Mouse (Mus musculus): ENCODE data around the gene Cct8l1. TPM values are rescaled to one million over a fixed set of nuclear protein-coding genes. Genes with fewer than 3 reads are reported as not detected.

The Cct8l1 gene
- total and polyA plus RNA-seq, 2 experiments from 2014 or later, result not detected

GRCm38 (mm10) chr5:25554210-25554609 is 38.3 kb downstream of the Cct8l1 start:
- TF ChIP-seq CTCF (IDR thresholded peaks at IDR 0.05), result no peak
- H3K36me3 ChIP-seq (ENCODE audit: insufficient read depth, low read length), result no peaks in the 10 kb centered on the region
- no peaks in the 10 kb centered on the region for H3K27me3 ChIP-seq (ENCODE audit: insufficient read depth, low read length)
- no peak overlapping the region for H3K4me3 ChIP-seq (ENCODE audit: low read depth, low read length)
- H3K9me3 ChIP-seq (ENCODE audit: low read length), result no peaks in the 10 kb centered on the region
- H3K9ac ChIP-seq (replicated peaks; ENCODE audit: low read length, poor library complexity, severe bottlenecking), result no peak overlapping the region
- WGBS, result 86% methylated on average over 1 of the region's 1 CpGs
- ATAC-seq (ENCODE audit: low FRiP score), result no peak
- no peaks in the 10 kb centered on the region for H3K4me1 ChIP-seq (ENCODE audit: insufficient read depth, low read length)
- no peak overlapping the region for H3K27ac ChIP-seq (ENCODE audit: low read depth, low read length)
- H3K4me2 ChIP-seq (ENCODE audit: low read depth, low read length, poor library complexity, severe bottlenecking), result no peak overlapping the region
- DNase-seq (ENCODE audit: low spot score), result no peak

DNA sequence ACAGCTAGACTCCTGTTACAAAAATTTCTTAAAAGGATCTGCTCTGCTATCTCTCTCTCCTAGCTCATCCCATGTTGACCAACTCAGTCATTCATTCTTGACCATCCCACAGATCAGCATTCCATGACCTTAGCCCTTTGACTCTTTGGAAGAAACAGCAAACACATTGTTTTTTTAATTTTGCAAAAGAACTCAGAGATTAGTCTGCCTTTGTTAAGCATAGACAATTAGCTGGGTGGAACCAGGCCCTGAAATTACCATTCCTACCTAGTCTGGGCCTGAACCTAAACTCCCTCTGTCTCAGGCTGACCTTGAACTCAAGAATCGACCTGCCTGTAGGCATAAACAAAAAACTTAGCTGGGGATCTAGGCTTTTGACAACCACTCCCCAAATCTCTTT is 38.8 kb downstream of the Cct8l1 start:
- no peak for TF ChIP-seq CTCF (IDR thresholded peaks at IDR 0.05)
- ATAC-seq (ENCODE audit: low FRiP score), result no peak
- H3K9me3 ChIP-seq (ENCODE audit: low read length), result no peaks in the 10 kb centered on the region
- no peaks in the 10 kb centered on the region for H3K36me3 ChIP-seq (ENCODE audit: insufficient read depth, low read length)
- H3K4me2 ChIP-seq (ENCODE audit: low read depth, low read length, poor library complexity, severe bottlenecking), result no peak overlapping the region
- DNase-seq (ENCODE audit: low spot score), result no peak
- WGBS, result 49% methylated on average over 1 of the region's 1 CpGs
- H3K9ac ChIP-seq (replicated peaks; ENCODE audit: low read length, poor library complexity, severe bottlenecking), result no peak overlapping the region
- H3K27ac ChIP-seq (ENCODE audit: low read depth, low read length), result no peak overlapping the region
- no peak overlapping the region for H3K4me3 ChIP-seq (ENCODE audit: low read depth, low read length)
- no peaks in the 10 kb centered on the region for H3K4me1 ChIP-seq (ENCODE audit: insufficient read depth, low read length)
- H3K27me3 ChIP-seq (ENCODE audit: insufficient read depth, low read length), result no peaks in the 10 kb centered on the region

DNA sequence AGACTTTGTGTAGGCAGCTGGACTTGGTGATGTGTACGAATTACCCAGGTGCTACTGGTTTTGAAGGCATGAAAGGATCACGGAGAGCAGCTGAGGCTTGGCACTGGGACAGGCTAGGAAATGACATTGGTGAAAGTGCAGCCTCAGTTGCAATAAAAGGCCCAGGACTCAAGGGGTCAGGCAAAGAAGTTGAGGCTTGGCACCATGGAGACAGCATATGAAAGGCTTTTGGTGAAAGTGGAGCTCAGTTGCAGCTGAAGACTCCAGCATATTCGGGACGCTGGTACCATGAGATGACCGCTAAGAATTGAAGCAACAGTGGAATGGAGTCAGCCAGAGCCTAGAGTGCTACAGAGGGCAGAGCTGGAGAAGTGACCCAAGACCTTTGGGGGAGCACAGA is 39.8 kb downstream of the Cct8l1 start:
- no peak for DNase-seq (ENCODE audit: low spot score)
- no peaks in the 10 kb centered on the region for H3K27me3 ChIP-seq (ENCODE audit: insufficient read depth, low read length)
- 93% methylated on average over 5 of the region's 5 CpGs for WGBS
- H3K9me3 ChIP-seq (ENCODE audit: low read length), result no peaks in the 10 kb centered on the region
- no peak overlapping the region for H3K4me2 ChIP-seq (ENCODE audit: low read depth, low read length, poor library complexity, severe bottlenecking)
- H3K27ac ChIP-seq (ENCODE audit: low read depth, low read length), result no peak overlapping the region
- TF ChIP-seq CTCF (IDR thresholded peaks at IDR 0.05), result no peak
- H3K4me1 ChIP-seq (ENCODE audit: insufficient read depth, low read length), result no peaks in the 10 kb centered on the region
- H3K36me3 ChIP-seq (ENCODE audit: insufficient read depth, low read length), result no peaks in the 10 kb centered on the region
- no peak overlapping the region for H3K4me3 ChIP-seq (ENCODE audit: low read depth, low read length)
- no peak overlapping the region for H3K9ac ChIP-seq (replicated peaks; ENCODE audit: low read length, poor library complexity, severe bottlenecking)
- ATAC-seq (ENCODE audit: low FRiP score), result no peak

GRCm38 (mm10) chr5:25556363-25556762 is 40.5 kb downstream of the Cct8l1 start:
- Histone ChIP-seq H3K27me3 (ENCODE audit: insufficient read depth, low read length) (no peaks in the 10 kb centered on the region), H3K9ac (replicated peaks; ENCODE audit: low read length, poor library complexity, severe bottlenecking) (no peak overlapping the region), H3K4me2 (ENCODE audit: low read depth, low read length, poor library complexity, severe bottlenecking) (no peak overlapping the region), H3K4me3 (ENCODE audit: low read depth, low read length) (no peak overlapping the region), H3K27ac (ENCODE audit: low read depth, low read length) (no peak overlapping the region), H3K4me1 (ENCODE audit: insufficient read depth, low read length) (no peaks in the 10 kb centered on the region), H3K9me3 (ENCODE audit: low read length) (no peaks in the 10 kb centered on the region), H3K36me3 (ENCODE audit: insufficient read depth, low read length) (no peaks in the 10 kb centered on the region)
- TF ChIP-seq CTCF (IDR thresholded peaks at IDR 0.05), result no peak
- DNase-seq (ENCODE audit: low spot score) (no peak), ATAC-seq (ENCODE audit: low FRiP score) (no peak)
- 84% methylated on average over 5 of the region's 5 CpGs for WGBS

Other genes with a start within 250 kb of the Cct8l1 start
- 49.4 and 61.4 TPM in 2 replicates for gene Kmt2c, start 17.3 kb upstream of the Cct8l1 start, total RNA-seq (2014; rRNA removed)
- gene Kmt2c, start 17.3 kb upstream of the Cct8l1 start, polyA plus RNA-seq (2015; fragmentation: Nextera tagmentation; extraction: Ambion mirVana), result 7.9 and 11.6 TPM in 2 replicates
- 7.4 and 15.5 TPM in 2 replicates for gene Xrcc2, start 189.8 kb downstream of the Cct8l1 start, total RNA-seq (2014; rRNA removed)
- gene Xrcc2, start 189.8 kb downstream of the Cct8l1 start, polyA plus RNA-seq (2015; fragmentation: Nextera tagmentation; extraction: Ambion mirVana), result 4.2 and 4.8 TPM in 2 replicates
- gene Actr3b, start 243.9 kb downstream of the Cct8l1 start, total RNA-seq (2014; rRNA removed), result 17.4 and 21.1 TPM in 2 replicates
- 57.5 and 61.1 TPM in 2 replicates for gene Actr3b, start 243.9 kb downstream of the Cct8l1 start, polyA plus RNA-seq (2015; fragmentation: Nextera tagmentation; extraction: Ambion mirVana)

Measured in midbrain, postnatal 0 days (tissue).